Mouse (Mus musculus) kidney, adult 2 months (tissue): ENCODE results near the gene March10. TPM values are rescaled to one million over a fixed set of nuclear protein-coding genes. Genes with fewer than 3 reads are reported as not detected.

Experiments used
- DNase-seq: peaks from one replicate; pipeline ENCODE4 v3.0.0; 2021
- H3K27ac ChIP-seq: fragments of 200-500 bp; 2 replicates; pipeline ENCODE4 v1.5.1; 2012; ENCODE audit warnings: low read depth, low read length, control low read depth, inconsistent platforms; ENCODE audit not compliant: insufficient read depth
- H3K27me3 ChIP-seq: fragments of 200-500 bp; replicated peaks from 2 replicates; pipeline ENCODE4 v1.6.1; 2012; ENCODE audit warnings: mild to moderate bottlenecking, moderate library complexity, low read length, inconsistent platforms; ENCODE audit not compliant: control insufficient read depth, insufficient read depth
- H3K36me3 ChIP-seq: fragments of 200-500 bp; 2 replicates; pipeline ENCODE4 v1.6.1; 2012; ENCODE audit warnings: mild to moderate bottlenecking, moderate library complexity, low read length, inconsistent platforms; ENCODE audit not compliant: control insufficient read depth, insufficient read depth
- H3K4me1 ChIP-seq: fragments of 200-500 bp; 2 replicates; pipeline ENCODE4 v1.6.1; 2011; ENCODE audit warnings: low read length; ENCODE audit not compliant: control insufficient read depth, insufficient read depth
- H3K4me3 ChIP-seq: fragments of 200-500 bp; 2 replicates; pipeline ENCODE4 v1.5.1; 2011; ENCODE audit warnings: mild to moderate bottlenecking, low read depth, low read length, control low read depth; ENCODE audit not compliant: insufficient read depth
- CTCF ChIP-seq: fragments of 200-500 bp; conservative IDR thresholded peaks from 2 replicates; pipeline ENCODE4 v1.5.1; 2011; ENCODE audit warnings: low read depth, mild to moderate bottlenecking, control low read depth, low read length, moderate library complexity, mixed read lengths; ENCODE audit not compliant: insufficient read depth, insufficient read length
- POLR2A ChIP-seq: fragments of 200-500 bp; IDR thresholded peaks from one replicate; pipeline ENCODE4 v1.6.1; 2011; ENCODE audit warnings: low read depth, low read length, control low read depth
- WGBS: fragments of 180-500 bp; shearing (Covaris S2); methylation state at CpG from one replicate; pipeline ENCODE4 v1.1.7; 2018; 5-methylcytosine and 5-hydroxymethylcytosine counted together
- polyA plus RNA-seq: library from polyadenylated mRNA; depleted of rRNA; stranded (reverse); fragments of >200 nt; gene quantifications from 2 replicates; pipeline ENCODE4 v1.2.3, GENCODE M21; 2012

March10 gene
- polyA plus RNA-seq, 1 experiment = 1.8 TPM

GRCm38 (mm10) chr11:105332468-105332867 is 124.1 kb downstream of the March10 start:
- TF ChIP-seq CTCF = peak; percentile 69
- TF ChIP-seq POLR2A = no peak
- WGBS = 64% methylated on average over 8 of the region's 8 CpGs
- H3K4me1 ChIP-seq = no peaks in the 10 kb centered on the region
- H3K27me3 ChIP-seq = no peaks in the 10 kb centered on the region
- H3K4me3 ChIP-seq = no peak overlapping the region
- H3K27ac ChIP-seq = no peak overlapping the region
- H3K36me3 ChIP-seq = no peaks in the 10 kb centered on the region
- peak; percentile 63 for DNase-seq

GRCm38 (mm10) chr11:105331732-105332131 is 124.8 kb downstream of the March10 start:
- WGBS = 23% methylated on average over 10 of the region's 10 CpGs
- TF ChIP-seq POLR2A (no peak), CTCF (no peak)
- Histone ChIP-seq H3K27me3 (no peaks in the 10 kb centered on the region), H3K4me3 (no peak overlapping the region), H3K4me1 (no peaks in the 10 kb centered on the region), H3K36me3 (no peaks in the 10 kb centered on the region), H3K27ac (no peak overlapping the region)
- peak; percentile 76 for DNase-seq

GRCm38 (mm10) chr11:105331129-105331528 is 125.4 kb downstream of the March10 start:
- Histone ChIP-seq H3K27ac (no peak overlapping the region), H3K27me3 (no peaks in the 10 kb centered on the region), H3K36me3 (no peaks in the 10 kb centered on the region), H3K4me1 (no peaks in the 10 kb centered on the region), H3K4me3 (no peak overlapping the region)
- TF ChIP-seq POLR2A (no peak), CTCF (no peak)
- no peak for DNase-seq
- 86% methylated on average over 3 of the region's 3 CpGs for WGBS

GRCm38 (mm10) chr11:105329962-105330361 is 126.6 kb downstream of the March10 start:
- TF ChIP-seq CTCF (no peak), POLR2A (no peak)
- WGBS = 48% methylated on average over 9 of the region's 9 CpGs
- H3K36me3 ChIP-seq = no peaks in the 10 kb centered on the region

GRCm38 (mm10) chr11:105327101-105327500 is 129.4 kb downstream of the March10 start:
- TF ChIP-seq POLR2A = no peak
- no peak for TF ChIP-seq CTCF
- H3K27ac ChIP-seq = no peak overlapping the region
- 95% methylated on average over 3 of the region's 3 CpGs for WGBS

More at GRCm38 (mm10) chr11:105329962-105330361, 126.6 kb downstream of the March10 start:
- Histone ChIP-seq H3K27me3 (no peaks in the 10 kb centered on the region), H3K4me3 (no peak overlapping the region), H3K27ac (no peak overlapping the region), H3K4me1 (no peaks in the 10 kb centered on the region)
- no peak for DNase-seq

GRCm38 (mm10) chr11:105323530-105323929 is 133.0 kb downstream of the March10 start:
- Histone ChIP-seq H3K4me3 (no peak overlapping the region), H3K36me3 (no peaks in the 10 kb centered on the region), H3K4me1 (no peaks in the 10 kb centered on the region), H3K27ac (no peak overlapping the region), H3K27me3 (no peaks in the 10 kb centered on the region)
- 88% methylated on average over 5 of the region's 5 CpGs for WGBS
- TF ChIP-seq POLR2A = no peak
- TF ChIP-seq CTCF = no peak
- no peak for DNase-seq

More at GRCm38 (mm10) chr11:105327101-105327500, 129.4 kb downstream of the March10 start:
- Histone ChIP-seq H3K4me1 (no peaks in the 10 kb centered on the region), H3K36me3 (no peaks in the 10 kb centered on the region), H3K27me3 (no peaks in the 10 kb centered on the region), H3K4me3 (no peak overlapping the region)
- no peak for DNase-seq

- no peak overlapping the region for H3K27ac ChIP-seq
- no peak overlapping the region for H3K4me3 ChIP-seq
- TF ChIP-seq POLR2A (no peak), CTCF (no peak)
- H3K4me1 ChIP-seq = no peaks in the 10 kb centered on the region
- WGBS = 50% methylated on average over 2 of the region's 2 CpGs
- H3K36me3 ChIP-seq = no peaks in the 10 kb centered on the region
- H3K27me3 ChIP-seq = no peaks in the 10 kb centered on the region
- DNase-seq = no peak
These were observed 135.4 kb downstream of the March10 start for GRCm38 (mm10) chr11:105321090-105321489.
